Mouse (Mus musculus) hindbrain, embryonic 10.5 days (tissue): ENCODE results near the gene Tpra1. TPM values are rescaled to one million over a fixed set of nuclear protein-coding genes. Genes with fewer than 3 reads are reported as not detected.

Experiments used
- DNase-seq: peaks from one replicate; pipeline ENCODE4 v3.0.0-alpha.2; 2017; ENCODE audit warnings: low spot score
- H3K27ac ChIP-seq: fragments of 300-500 bp; sonication (generic); 2 replicates; pipeline ENCODE4 v1.5.1; 2016; ENCODE audit warnings: mild to moderate bottlenecking, moderate library complexity
- H3K27me3 ChIP-seq: fragments of 300-500 bp; sonication (generic); 2 replicates; pipeline ENCODE4 v1.6.1; 2016; ENCODE audit warnings: mild to moderate bottlenecking; ENCODE audit not compliant: poor library complexity, insufficient read depth, severe bottlenecking
- H3K36me3 ChIP-seq: fragments of 300-500 bp; sonication (generic); 2 replicates; pipeline ENCODE4 v1.6.1; 2016; ENCODE audit warnings: mild to moderate bottlenecking, moderate library complexity
- H3K4me1 ChIP-seq: fragments of 300-500 bp; sonication (generic); replicated peaks from 2 replicates; pipeline ENCODE4 v1.6.1; 2016; ENCODE audit warnings: mild to moderate bottlenecking
- H3K4me3 ChIP-seq: fragments of 300-500 bp; sonication (generic); 2 replicates; pipeline ENCODE4 v1.5.1; 2016; ENCODE audit warnings: mild to moderate bottlenecking, moderate library complexity
- H3K9me3 ChIP-seq: fragments of 300-500 bp; sonication (generic); 2 replicates; pipeline ENCODE4 v1.6.1; 2016; ENCODE audit warnings: mild to moderate bottlenecking, moderate library complexity
- WGBS: fragments of 180-500 bp; shearing (Covaris S2); methylation state at CpG from one replicate; pipeline ENCODE4 v1.1.7; 2016; 5-methylcytosine and 5-hydroxymethylcytosine counted together
- polyA plus RNA-seq: library from polyadenylated mRNA; unstranded; fragments of >200 nt; fragmentation: Nextera tagmentation; extraction: Ambion mirVana; gene quantifications from 2 replicates; pipeline ENCODE4 v1.2.1, GENCODE M21; 2016

The Tpra1 gene
- polyA plus RNA-seq, 1 experiment from 2014 or later: 62.3 TPM

DNA sequence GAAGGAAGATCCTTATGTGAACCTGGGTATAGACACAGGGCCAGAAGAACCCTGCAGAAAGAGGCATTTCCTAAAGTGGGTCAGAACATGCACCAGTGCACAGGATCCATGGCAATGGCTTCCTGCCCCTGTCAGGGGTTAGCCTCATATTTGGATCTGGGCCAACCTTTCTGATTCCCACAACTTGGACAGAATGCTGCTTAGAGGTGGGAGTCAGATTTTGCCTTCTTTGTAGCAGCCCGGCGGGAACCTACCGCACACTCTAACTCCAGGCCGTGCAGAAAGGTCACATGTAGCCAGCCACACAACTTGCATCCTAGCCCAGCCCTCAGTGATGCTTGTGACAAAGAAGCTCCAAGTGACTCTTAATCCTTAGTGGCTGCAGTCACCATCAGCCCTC lies 32.1 kb downstream of the Tpra1 start:
- H3K27ac ChIP-seq: peak overlapping the region; percentile 93
- H3K27me3 ChIP-seq: peaks cover 35% of the 10 kb centered on the region
- 35% methylated on average over 4 of the region's 4 CpGs for WGBS
- H3K4me1 ChIP-seq: peaks cover 95% of the 10 kb centered on the region
- no peak overlapping the region for H3K4me3 ChIP-seq
- no peak for DNase-seq
- H3K9me3 ChIP-seq: no peaks in the 10 kb centered on the region
- no peaks in the 10 kb centered on the region for H3K36me3 ChIP-seq

GRCm38 (mm10) chr6:88934816-88935215 lies 32.8 kb downstream of the Tpra1 start:
- H3K9me3 ChIP-seq: no peaks in the 10 kb centered on the region
- peak overlapping the region; percentile 93 for H3K27ac ChIP-seq
- H3K27me3 ChIP-seq: peaks cover 35% of the 10 kb centered on the region
- no peak overlapping the region for H3K4me3 ChIP-seq
- no peaks in the 10 kb centered on the region for H3K36me3 ChIP-seq
- peaks cover 95% of the 10 kb centered on the region for H3K4me1 ChIP-seq
- DNase-seq: no peak
- 16% methylated on average over 4 of the region's 4 CpGs for WGBS

- Histone ChIP-seq H3K9me3 (no peaks in the 10 kb centered on the region), H3K4me3 (no peak overlapping the region), H3K27ac (peak overlapping the region; percentile 91), H3K36me3 (no peaks in the 10 kb centered on the region), H3K4me1 (peaks cover 95% of the 10 kb centered on the region), H3K27me3 (peaks cover 38% of the 10 kb centered on the region)
- DNase-seq: peak; percentile 56
- WGBS: 11% methylated on average over 4 of the region's 4 CpGs
These were observed 33.8 kb downstream of the Tpra1 start for GRCm38 (mm10) chr6:88935735-88936276.

DNA sequence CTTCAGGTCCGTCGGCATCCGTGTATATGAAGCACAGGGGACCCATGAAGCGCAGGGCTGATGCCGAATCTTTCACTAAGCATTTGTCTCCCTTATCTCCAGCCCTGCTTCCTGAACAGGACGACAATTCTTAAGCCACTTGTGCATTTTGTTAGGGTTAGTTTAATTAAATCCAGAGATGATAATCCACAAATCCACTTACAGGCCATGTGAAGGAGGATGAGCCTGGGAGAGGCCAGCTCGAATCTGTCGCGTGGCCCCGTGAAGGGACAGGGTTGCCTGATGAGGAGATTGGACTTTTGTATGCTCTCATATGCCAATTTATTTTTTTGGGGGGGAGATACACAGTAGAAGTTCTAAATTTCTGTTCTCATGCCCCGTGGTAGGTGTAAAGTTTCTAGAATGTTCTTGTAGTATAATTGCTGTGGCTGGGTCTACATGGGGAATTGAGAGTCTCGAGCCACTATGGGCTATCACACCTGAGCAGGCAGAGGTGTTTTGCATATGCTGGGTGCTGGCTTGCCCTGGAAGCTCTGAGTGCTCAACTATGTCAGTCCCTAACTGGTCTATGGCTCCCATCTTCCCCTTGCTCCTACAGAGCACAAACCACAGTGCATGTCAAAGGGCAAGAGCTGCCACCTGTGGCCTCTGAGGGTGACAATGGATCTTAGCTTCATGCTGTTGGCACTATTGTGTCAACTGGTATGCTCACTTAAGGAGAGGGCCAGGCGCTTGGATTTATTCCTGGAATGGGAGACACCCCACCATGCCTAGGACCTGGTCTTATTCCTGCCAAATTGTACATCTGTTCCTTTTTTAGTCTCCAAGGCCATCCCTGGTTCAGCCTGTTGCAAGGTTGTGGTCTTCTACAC lies 34.5 kb downstream of the Tpra1 start:
- DNase-seq: no peak
- peaks cover 95% of the 10 kb centered on the region for H3K4me1 ChIP-seq
- no peak overlapping the region for H3K4me3 ChIP-seq
- WGBS: 61% methylated on average over 13 of the region's 13 CpGs
- peak overlapping the region; percentile 91 for H3K27ac ChIP-seq
- peaks cover 44% of the 10 kb centered on the region for H3K27me3 ChIP-seq
- no peaks in the 10 kb centered on the region for H3K9me3 ChIP-seq
- H3K36me3 ChIP-seq: no peaks in the 10 kb centered on the region

GRCm38 (mm10) chr6:88937214-88937549 lies 35.1 kb downstream of the Tpra1 start:
- Histone ChIP-seq H3K27ac (peak overlapping the region; percentile 91), H3K36me3 (no peaks in the 10 kb centered on the region), H3K4me1 (peaks cover 100% of the 10 kb centered on the region), H3K9me3 (no peaks in the 10 kb centered on the region), H3K27me3 (peaks cover 42% of the 10 kb centered on the region), H3K4me3 (no peak overlapping the region)
- WGBS: 26% methylated on average over 4 of the region's 4 CpGs
- no peak for DNase-seq

- peak overlapping the region; percentile 91 for H3K27ac ChIP-seq
- no peaks in the 10 kb centered on the region for H3K9me3 ChIP-seq
- DNase-seq: peak; percentile 79
- peaks cover 100% of the 10 kb centered on the region for H3K4me1 ChIP-seq
- H3K36me3 ChIP-seq: no peaks in the 10 kb centered on the region
- 10% methylated on average over 4 of the region's 4 CpGs for WGBS
- peaks cover 39% of the 10 kb centered on the region for H3K27me3 ChIP-seq
- peak overlapping the region; percentile 21; the same call in 1 of the 2 replicates for H3K4me3 ChIP-seq
These were observed 36.1 kb downstream of the Tpra1 start for GRCm38 (mm10) chr6:88937971-88938663.

DNA sequence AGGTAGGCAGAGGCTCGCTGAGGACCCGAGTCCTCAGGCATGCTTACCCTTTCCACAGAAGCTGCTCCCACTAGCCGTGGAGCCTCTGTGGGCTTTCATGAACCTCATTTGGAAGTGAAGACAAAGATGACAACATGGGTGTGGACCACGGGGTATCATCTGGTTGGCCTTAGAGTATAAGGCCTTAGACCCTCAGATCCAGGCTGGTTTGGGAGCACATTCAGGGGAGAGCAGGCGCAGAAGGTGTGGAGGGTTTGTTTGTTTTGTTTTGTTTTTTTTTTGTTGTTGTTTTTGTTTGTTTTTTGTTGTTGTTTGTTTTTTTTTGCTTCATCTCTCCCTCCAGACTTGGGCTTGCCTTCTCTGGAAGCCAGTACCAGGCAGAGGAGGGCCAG lies 36.6 kb downstream of the Tpra1 start:
- H3K36me3 ChIP-seq: no peaks in the 10 kb centered on the region
- 37% methylated on average over 5 of the region's 5 CpGs for WGBS
- no peaks in the 10 kb centered on the region for H3K9me3 ChIP-seq
- DNase-seq: no peak
- peaks cover 34% of the 10 kb centered on the region for H3K27me3 ChIP-seq
- peak overlapping the region; percentile 91 for H3K27ac ChIP-seq
- peak overlapping the region; percentile 21; the same call in 1 of the 2 replicates for H3K4me3 ChIP-seq
- peaks cover 100% of the 10 kb centered on the region for H3K4me1 ChIP-seq

DNA sequence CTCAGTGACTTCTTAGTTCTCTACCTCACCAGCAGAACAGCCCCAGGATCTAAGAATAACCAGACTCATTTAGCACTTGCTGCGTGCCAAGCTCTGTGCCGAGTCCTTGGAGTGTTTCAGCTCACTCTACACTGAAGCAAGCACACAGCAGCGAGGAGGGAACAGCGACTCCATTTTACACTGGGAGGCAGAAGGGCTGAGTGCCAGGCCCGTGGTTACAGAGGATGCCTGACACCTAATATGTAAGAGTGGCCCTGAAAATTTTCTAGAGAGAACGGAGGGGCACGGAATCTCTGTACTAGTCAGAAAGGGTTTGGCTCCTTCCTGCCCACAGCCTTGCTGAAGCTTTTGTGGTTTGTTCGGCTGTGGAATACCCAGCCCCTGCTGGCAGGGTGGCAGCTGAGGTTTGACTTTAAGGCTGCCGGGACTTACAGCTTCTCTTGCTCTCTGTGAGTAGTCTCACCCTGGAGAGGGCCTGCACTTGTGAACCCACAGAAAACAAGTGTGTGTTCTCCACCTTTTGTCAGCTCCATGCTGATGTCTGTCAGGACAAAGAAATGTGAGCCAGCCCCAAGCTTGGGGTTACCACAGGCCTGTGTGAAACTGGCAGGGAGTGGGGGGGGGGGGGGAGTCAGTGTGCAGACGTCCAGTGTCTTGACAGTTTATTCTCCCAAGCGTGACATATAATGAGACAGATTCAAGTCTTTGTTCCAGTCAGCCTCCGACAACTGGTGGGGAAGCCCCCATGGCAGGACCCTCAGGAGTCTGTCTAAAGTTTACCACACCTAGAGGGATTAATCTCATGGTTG lies 37.4 kb downstream of the Tpra1 start:
- peak overlapping the region; percentile 91 for H3K27ac ChIP-seq
- H3K9me3 ChIP-seq: no peaks in the 10 kb centered on the region
- H3K27me3 ChIP-seq: peaks cover 26% of the 10 kb centered on the region
- peak; percentile 51 for DNase-seq
- 40% methylated on average over 12 of the region's 12 CpGs for WGBS
- no peaks in the 10 kb centered on the region for H3K36me3 ChIP-seq
- peak overlapping the region; percentile 21; the same call in 1 of the 2 replicates for H3K4me3 ChIP-seq
- peaks cover 100% of the 10 kb centered on the region for H3K4me1 ChIP-seq

- H3K27ac ChIP-seq: peak overlapping the region; percentile 91
- peak overlapping the region; percentile 10; the same call in 1 of the 2 replicates for H3K4me3 ChIP-seq
- no peak for DNase-seq
- H3K36me3 ChIP-seq: no peaks in the 10 kb centered on the region
- H3K9me3 ChIP-seq: no peaks in the 10 kb centered on the region
- WGBS: 86% methylated on average over 9 of the region's 9 CpGs
- peaks cover 94% of the 10 kb centered on the region for H3K4me1 ChIP-seq
- peaks cover 19% of the 10 kb centered on the region for H3K27me3 ChIP-seq
These were observed 38.3 kb downstream of the Tpra1 start for GRCm38 (mm10) chr6:88940090-88940916.

- peaks cover 85% of the 10 kb centered on the region for H3K4me1 ChIP-seq
These were observed 39.6 kb downstream of the Tpra1 start for GRCm38 (mm10) chr6:88941628-88942027.

DNA sequence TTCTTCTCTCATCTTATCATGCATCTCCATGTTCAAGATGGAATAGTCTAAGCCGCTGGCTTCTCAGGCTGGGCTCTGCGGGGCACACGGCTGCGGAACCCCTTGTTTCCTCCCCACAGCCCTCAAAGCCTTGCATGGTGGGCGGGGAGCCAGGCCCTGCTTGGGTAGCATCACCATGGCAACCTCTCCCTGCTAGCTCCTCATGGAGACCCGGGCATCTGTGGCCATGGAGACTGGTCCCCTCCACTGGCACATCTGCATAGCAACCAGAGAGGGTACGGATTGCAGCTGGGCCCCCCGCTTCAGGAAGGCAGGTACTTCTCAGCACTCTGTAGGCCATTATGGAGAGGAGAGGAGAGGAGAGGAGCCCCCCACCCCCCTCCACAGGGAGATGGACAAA lies 40.5 kb downstream of the Tpra1 start:
- Histone ChIP-seq H3K27me3 (peaks cover 9% of the 10 kb centered on the region; the same call in 1 of the 2 replicates), H3K4me3 (peak overlapping the region; percentile 30), H3K27ac (peak overlapping the region; percentile 91), H3K4me1 (peaks cover 76% of the 10 kb centered on the region), H3K36me3 (no peaks in the 10 kb centered on the region), H3K9me3 (no peaks in the 10 kb centered on the region)
- 25% methylated on average over 8 of the region's 8 CpGs for WGBS
- peak; percentile 88 for DNase-seq

More at GRCm38 (mm10) chr6:88941628-88942027, 39.6 kb downstream of the Tpra1 start:
- whole genome bisulfite sequencing: 71% methylated on average over 4 of the region's 4 CpGs
- Histone ChIP-seq H3K27me3 (peaks cover 15% of the 10 kb centered on the region; the same call in 1 of the 2 replicates), H3K9me3 (no peaks in the 10 kb centered on the region), H3K36me3 (no peaks in the 10 kb centered on the region), H3K27ac (peak overlapping the region; percentile 91), H3K4me3 (no peak overlapping the region)
- DNase-seq: no peak
